Comparison of ENCODE assay signal across 29 mouse cellular contexts in the genomic region with DNA sequence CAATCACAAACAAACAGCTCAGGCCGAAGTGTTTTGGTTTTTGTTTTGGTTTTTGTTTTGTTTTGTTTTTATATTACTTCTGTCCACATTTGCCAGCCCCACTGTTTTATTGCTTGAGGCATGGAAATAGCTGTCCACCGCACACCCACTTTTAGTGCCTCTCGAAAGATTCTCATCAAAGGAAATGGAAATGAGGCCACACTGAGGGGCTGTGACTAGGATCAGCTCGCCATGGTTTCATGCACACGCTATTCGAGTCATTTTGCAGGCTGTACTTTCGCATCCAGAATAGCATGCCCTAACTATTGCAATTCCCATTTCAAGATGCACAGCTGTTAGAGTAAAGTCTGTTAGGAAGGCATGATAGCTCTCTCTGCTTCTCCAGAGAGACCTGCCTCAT.
DNase-seq lines count a peak whose midpoint lies in the region; ATAC-seq lines count a peak whose summit lies in the region.
"Had no signal": no experiment of that assay in that cellular context is flagged by ENCODE, and none has a peak within 500 bp of the region (broad histone marks: within the 10 kb centered on the region; RNA-seq: fewer than 3 reads in every experiment).

No protein-coding gene starts in this region.

- no peak overlapping the region for H3K4me2 ChIP-seq in midbrain, embryonic 11.5 days
- no peak overlapping the region for H3K4me2 ChIP-seq in midbrain, embryonic 15.5 days
- no peak overlapping the region for H3K4me2 ChIP-seq in forebrain, embryonic 14.5 days (ENCODE audit: low read length)
- H3K4me2 ChIP-seq: embryonic facial prominence, embryonic 13.5 days; hindbrain, embryonic 12.5 days; limb, embryonic 15.5 days; liver, embryonic 13.5 days; stomach, embryonic 15.5 days had no signal

- no peak overlapping the region for H3K27ac ChIP-seq in midbrain, embryonic 11.5 days (ENCODE audit: low read depth, low read length)
- H3K27ac ChIP-seq in midbrain, embryonic 15.5 days, result no peak overlapping the region
- no peak overlapping the region for H3K27ac ChIP-seq in forebrain, embryonic 14.5 days (ENCODE audit: low read depth, low read length)
- H3K27ac ChIP-seq: embryonic facial prominence, embryonic 13.5 days; hindbrain, embryonic 12.5 days; limb, embryonic 10.5 days; limb, embryonic 15.5 days; liver, embryonic 13.5 days; stomach, embryonic 15.5 days had no signal

- no peaks in the 10 kb centered on the region for H3K27me3 ChIP-seq in midbrain, embryonic 11.5 days (ENCODE audit: control insufficient read depth, insufficient read depth, low read length)
- H3K27me3 ChIP-seq in midbrain, embryonic 15.5 days (replicated peaks), result no peaks in the 10 kb centered on the region
- H3K27me3 ChIP-seq in forebrain, embryonic 14.5 days (replicated peaks; ENCODE audit: control insufficient read depth, insufficient read depth, low read length), result no peaks in the 10 kb centered on the region
- H3K27me3 ChIP-seq: embryonic facial prominence, embryonic 13.5 days; hindbrain, embryonic 12.5 days; limb, embryonic 15.5 days; liver, embryonic 13.5 days; megakaryocyte, embryonic 14.5 days; stomach, embryonic 15.5 days had no signal

- peak; percentile 6 for DNase-seq in embryo, embryonic 10 days (ENCODE audit: low spot score)
- DNase-seq in embryo, embryonic 9.5 days (ENCODE audit: extremely low spot score), result no peak
- no peak for DNase-seq in midbrain, embryonic 11.5 days (ENCODE audit: low spot score, missing footprints)
- peak; percentile 2 for DNase-seq in embryo, embryonic 11 days
- no peak for DNase-seq in forebrain, embryonic 14.5 days (ENCODE audit: low spot score)
- no peak for DNase-seq in right cerebral cortex, postnatal 25 days
- DNase-seq: adrenal gland, postnatal 14 days; cerebellum, adult 18-20 months; cerebellum, postnatal 14 days; forebrain, postnatal 0 days; gastrocnemius, postnatal 14 days; heart, postnatal 14 days; kidney, postnatal 14 days; layer of hippocampus, adult 9-11 months; liver, embryonic 13.5 days; lung, adult 18-20 months; lung, postnatal 4 days; thymus, postnatal 14 days had no signal

- 38% methylated on average over 7 of the region's 7 CpGs for WGBS in midbrain, embryonic 11.5 days
- WGBS in midbrain, embryonic 15.5 days, result 28% methylated on average over 7 of the region's 7 CpGs
- WGBS in forebrain, embryonic 14.5 days, result 52% methylated on average over 7 of the region's 7 CpGs

- no peak overlapping the region for H3K9ac ChIP-seq in midbrain, embryonic 11.5 days (ENCODE audit: low read length)
- H3K9ac ChIP-seq in midbrain, embryonic 15.5 days, result no peak overlapping the region
- H3K9ac ChIP-seq in forebrain, embryonic 14.5 days (ENCODE audit: low read length), result no peak overlapping the region
- H3K9ac ChIP-seq: embryonic facial prominence, embryonic 13.5 days; forebrain, postnatal 0 days; hindbrain, embryonic 12.5 days; limb, embryonic 15.5 days; liver, embryonic 13.5 days; stomach, embryonic 15.5 days had no signal

- peak; percentile 61; the same call in 1 of the 2 replicates for ATAC-seq in midbrain, embryonic 11.5 days (ENCODE audit: low FRiP score)
- ATAC-seq in midbrain, embryonic 15.5 days (replicated peaks), result no peak
- ATAC-seq in forebrain, embryonic 14.5 days, result no peak
- ATAC-seq: forebrain, postnatal 0 days; intestine, postnatal 0 days; lung, postnatal 0 days had no signal

- no peaks in the 10 kb centered on the region for H3K9me3 ChIP-seq in midbrain, embryonic 11.5 days (ENCODE audit: control insufficient read depth, low read length)
- no peaks in the 10 kb centered on the region for H3K9me3 ChIP-seq in midbrain, embryonic 15.5 days
- H3K9me3 ChIP-seq in forebrain, embryonic 14.5 days (replicated peaks; ENCODE audit: control insufficient read depth, low read length), result no peaks in the 10 kb centered on the region
- H3K9me3 ChIP-seq: embryonic facial prominence, embryonic 13.5 days; hindbrain, embryonic 12.5 days; limb, embryonic 10.5 days; limb, embryonic 15.5 days; liver, embryonic 13.5 days; megakaryocyte, embryonic 14.5 days; stomach, embryonic 15.5 days had no signal

- no peaks in the 10 kb centered on the region for H3K36me3 ChIP-seq in midbrain, embryonic 11.5 days (ENCODE audit: control insufficient read depth, insufficient read depth, low read length)
- no peaks in the 10 kb centered on the region for H3K36me3 ChIP-seq in midbrain, embryonic 15.5 days (replicated peaks)
- H3K36me3 ChIP-seq in forebrain, embryonic 14.5 days (ENCODE audit: control insufficient read depth, insufficient read depth, low read length), result no peaks in the 10 kb centered on the region
- H3K36me3 ChIP-seq: embryonic facial prominence, embryonic 13.5 days; G1E; hindbrain, embryonic 12.5 days; limb, embryonic 10.5 days; limb, embryonic 15.5 days; liver, embryonic 13.5 days; stomach, embryonic 15.5 days had no signal

- H3K4me3 ChIP-seq in midbrain, embryonic 11.5 days (ENCODE audit: low read depth, low read length), result no peak overlapping the region
- H3K4me3 ChIP-seq in midbrain, embryonic 15.5 days, result no peak overlapping the region
- no peak overlapping the region for H3K4me3 ChIP-seq in forebrain, embryonic 14.5 days (ENCODE audit: low read depth, low read length)
- H3K4me3 ChIP-seq: embryonic facial prominence, embryonic 13.5 days; erythroblast, embryonic 14.5 days; hindbrain, embryonic 12.5 days; limb, embryonic 10.5 days; limb, embryonic 15.5 days; liver, embryonic 13.5 days; stomach, embryonic 15.5 days had no signal

- H3K4me1 ChIP-seq in midbrain, embryonic 11.5 days (ENCODE audit: control insufficient read depth, insufficient read depth, low read length), result peaks cover 5% of the 10 kb centered on the region
- no peaks in the 10 kb centered on the region for H3K4me1 ChIP-seq in midbrain, embryonic 15.5 days
- no peaks in the 10 kb centered on the region for H3K4me1 ChIP-seq in forebrain, embryonic 14.5 days (ENCODE audit: control insufficient read depth, insufficient read depth, low read length)
- H3K4me1 ChIP-seq: embryonic facial prominence, embryonic 13.5 days; hindbrain, embryonic 12.5 days; limb, embryonic 15.5 days; liver, embryonic 13.5 days; megakaryocyte, embryonic 14.5 days; stomach, embryonic 15.5 days had no signal

Comparison
In these comparisons a context has a peak if more than half of its experiments do, and no peak if none do; other contexts are left out.
1. DNase-seq: peak in embryo, embryonic 10 days (single experiment) and embryo, embryonic 11 days (single experiment); none in embryo, embryonic 9.5 days (single experiment), midbrain, embryonic 11.5 days (single experiment), forebrain, embryonic 14.5 days (single experiment) and right cerebral cortex, postnatal 25 days (single experiment).